Mouse (Mus musculus) lung, postnatal 0 days (tissue): Measurements from ENCODE around the gene Slc43a3.

ENCODE experiments used
- CTCF ChIP-seq: IDR thresholded peaks from 2 replicates; pipeline ENCODE4 v1.5.1; 2016; ENCODE audit warnings: antibody characterized with exemption, mild to moderate bottlenecking
- EP300 ChIP-seq: IDR thresholded peaks from 2 replicates; pipeline ENCODE4 v1.6.1; 2016; ENCODE audit warnings: antibody characterized with exemption, mild to moderate bottlenecking, control low read depth

GRCm38 (mm10) chr2:84930186-84930585, 6.2 kb upstream of the Slc43a3 start:
- TF ChIP-seq CTCF (no peak), EP300 (no peak)
